Mouse (Mus musculus): ENCODE data around the gene Zfp787. TPM values are rescaled to one million over a fixed set of nuclear protein-coding genes. Genes with fewer than 3 reads are reported as not detected.
A peak's percentile ranks its signal among the peaks of the same experiment; 100 is the strongest.

The Zfp787 gene
- polyA plus RNA-seq, 1 experiment from 2014 or later, result 38.1 TPM

DNA sequence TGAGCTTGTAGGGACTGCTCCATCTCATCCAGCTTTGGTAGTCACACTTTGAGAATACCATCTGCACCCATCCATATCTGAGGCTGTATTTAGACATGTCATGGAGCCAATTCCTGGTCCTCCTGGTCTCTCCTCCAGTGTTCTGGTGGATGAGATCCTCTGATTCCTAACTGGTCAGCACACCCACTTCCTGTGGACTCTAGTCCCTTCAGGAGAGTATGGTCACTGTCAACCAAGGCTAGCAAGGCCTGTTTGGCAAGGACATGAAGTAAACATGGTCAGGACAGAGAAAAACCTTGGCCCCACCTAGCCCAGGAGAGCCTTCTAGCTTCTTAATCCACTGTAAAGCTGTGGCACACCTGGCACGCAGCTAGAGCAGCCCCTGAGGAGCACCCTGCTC lies 4.5 kb downstream of the Zfp787 start:
- TF ChIP-seq CTCF (IDR thresholded peaks at IDR 0.05; ENCODE audit: low read depth), result no peak
- no peak for TF ChIP-seq EP300 (IDR thresholded peaks at IDR 0.05; ENCODE audit: low read depth)
- no peak for DNase-seq
- Histone ChIP-seq H3K4me2 (ENCODE audit: low read depth, low read length) (no peak overlapping the region), H3K4me1 (ENCODE audit: insufficient read depth) (peaks cover 75% of the 10 kb centered on the region), H3K9ac (replicated peaks) (no peak overlapping the region; the same call in 1 of the 2 replicates), H3K9me3 (ENCODE audit: low read length) (no peaks in the 10 kb centered on the region), H3K27me3 (ENCODE audit: insufficient read depth, low read length) (no peaks in the 10 kb centered on the region), H3K4me3 (ENCODE audit: low read depth, low read length) (no peak overlapping the region), H3K36me3 (replicated peaks; ENCODE audit: insufficient read depth, low read length) (no peaks in the 10 kb centered on the region), H3K27ac (ENCODE audit: low read depth) (peak overlapping the region; percentile 45)
- no peak for ATAC-seq
- WGBS (ENCODE audit: insufficient replicate concordance), result 80% methylated on average over 1 of the region's 1 CpGs

DNA sequence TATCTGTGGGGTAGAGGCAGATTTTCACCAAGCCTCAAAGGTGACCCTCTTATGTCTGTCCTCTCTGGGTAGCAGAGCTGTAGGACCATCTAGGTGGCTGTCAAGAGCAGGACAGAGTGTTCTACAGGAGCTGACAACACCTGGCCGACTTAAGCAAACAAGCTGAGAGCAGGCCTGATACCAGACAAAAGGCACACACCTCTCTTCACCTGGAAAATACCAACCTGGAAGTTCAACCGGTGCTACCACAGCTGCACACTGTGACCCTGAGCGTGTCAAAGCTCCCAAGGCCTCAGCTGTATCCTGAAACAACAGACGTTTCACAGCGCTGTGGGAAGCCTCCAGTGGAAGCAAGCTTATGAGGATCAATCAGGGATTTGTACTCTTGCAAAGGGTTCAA lies 8.1 kb downstream of the Zfp787 start:
- H3K4me2 ChIP-seq (ENCODE audit: low read depth, low read length), result peak overlapping the region; percentile 23; the same call in 1 of the 2 replicates
- H3K27me3 ChIP-seq (ENCODE audit: insufficient read depth, low read length), result no peaks in the 10 kb centered on the region
- WGBS (ENCODE audit: insufficient replicate concordance), result 40% methylated on average over 5 of the region's 5 CpGs
- DNase-seq (no peak), ATAC-seq (0 out of 2 replicates have a peak, but pooled peaks have one; percentile 12)
- H3K36me3 ChIP-seq (replicated peaks; ENCODE audit: insufficient read depth, low read length), result no peaks in the 10 kb centered on the region
- H3K9ac ChIP-seq (replicated peaks), result 0 out of 2 replicates have a peak overlapping the region, but pooled peaks have one; percentile 5
- no peaks in the 10 kb centered on the region for H3K9me3 ChIP-seq (ENCODE audit: low read length)
- peak overlapping the region; percentile 78 for H3K27ac ChIP-seq (ENCODE audit: low read depth)
- H3K4me3 ChIP-seq (ENCODE audit: low read depth, low read length), result no peak overlapping the region
- H3K4me1 ChIP-seq (ENCODE audit: insufficient read depth), result peaks cover 78% of the 10 kb centered on the region
- no peak for TF ChIP-seq EP300 (IDR thresholded peaks at IDR 0.05; ENCODE audit: low read depth)
- no peak for TF ChIP-seq CTCF (IDR thresholded peaks at IDR 0.05; ENCODE audit: low read depth)

GRCm38 (mm10) chr7:6146982-6147325 lies 8.8 kb downstream of the Zfp787 start:
- TF ChIP-seq CTCF (IDR thresholded peaks at IDR 0.05; ENCODE audit: low read depth) (no peak), EP300 (IDR thresholded peaks at IDR 0.05; ENCODE audit: low read depth) (no peak)
- no peak for DNase-seq
- no peaks in the 10 kb centered on the region for H3K27me3 ChIP-seq (ENCODE audit: insufficient read depth, low read length)
- H3K9me3 ChIP-seq (ENCODE audit: low read length), result no peaks in the 10 kb centered on the region
- H3K4me2 ChIP-seq (ENCODE audit: low read depth, low read length), result peak overlapping the region; percentile 11; the same call in 1 of the 2 replicates
- peak; percentile 22; the same call in 1 of the 2 replicates for ATAC-seq
- peaks cover 2% of the 10 kb centered on the region; the same call in 1 of the 2 replicates for H3K36me3 ChIP-seq (replicated peaks; ENCODE audit: insufficient read depth, low read length)
- H3K4me1 ChIP-seq (ENCODE audit: insufficient read depth), result peaks cover 73% of the 10 kb centered on the region
- WGBS (ENCODE audit: insufficient replicate concordance), result 45% methylated on average over 2 of the region's 2 CpGs
- H3K27ac ChIP-seq (ENCODE audit: low read depth), result peak overlapping the region; percentile 78
- H3K4me3 ChIP-seq (ENCODE audit: low read depth, low read length), result no peak overlapping the region
- no peak overlapping the region for H3K9ac ChIP-seq (replicated peaks)

DNA sequence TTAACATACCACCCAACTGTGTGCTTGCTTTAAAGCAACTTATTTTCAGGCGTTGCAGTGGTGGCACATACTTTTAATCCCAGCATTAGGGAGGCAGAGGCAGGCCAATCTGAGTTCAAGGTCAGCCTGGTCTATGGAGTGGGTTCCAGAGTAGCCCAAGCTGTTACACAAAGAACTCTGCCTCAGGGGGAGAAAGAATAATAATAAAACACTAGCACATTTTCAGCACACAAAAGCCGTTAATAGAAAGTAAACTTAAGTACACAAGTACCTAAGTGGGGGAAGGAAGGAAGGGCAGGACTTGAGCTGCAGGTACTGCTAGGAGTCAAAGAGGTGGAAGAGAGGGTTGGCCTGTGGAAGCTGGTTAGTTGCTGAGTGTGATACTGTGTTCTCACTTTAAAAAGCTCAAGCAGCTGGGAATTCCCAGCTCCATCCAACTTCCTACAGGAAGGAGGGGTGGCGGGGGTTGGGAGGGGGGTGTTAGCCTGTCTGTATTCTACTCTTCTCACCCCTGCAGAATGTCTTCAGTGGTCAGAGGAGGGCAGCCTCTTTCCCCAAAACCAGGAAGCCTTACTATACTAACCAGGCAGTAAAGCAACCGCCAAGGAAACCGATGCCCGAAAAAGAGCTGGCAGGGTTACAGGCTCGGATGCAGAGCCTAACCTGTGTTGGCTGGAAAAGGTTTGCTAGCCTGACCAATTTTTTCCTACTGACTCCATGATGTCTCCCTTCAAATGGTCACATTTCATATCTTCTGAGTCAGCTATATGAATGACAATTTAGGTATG lies 9.4 kb downstream of the Zfp787 start:
- H3K4me2 ChIP-seq (ENCODE audit: low read depth, low read length), result peak overlapping the region; percentile 11; the same call in 1 of the 2 replicates
- peak overlapping the region; percentile 78 for H3K27ac ChIP-seq (ENCODE audit: low read depth)
- TF ChIP-seq CTCF (IDR thresholded peaks at IDR 0.05; ENCODE audit: low read depth) (no peak), EP300 (IDR thresholded peaks at IDR 0.05; ENCODE audit: low read depth) (no peak)
- peaks cover 6% of the 10 kb centered on the region; the same call in 1 of the 2 replicates for H3K36me3 ChIP-seq (replicated peaks; ENCODE audit: insufficient read depth, low read length)
- H3K9ac ChIP-seq (replicated peaks), result no peak overlapping the region
- H3K4me1 ChIP-seq (ENCODE audit: insufficient read depth), result peaks cover 67% of the 10 kb centered on the region
- no peak overlapping the region for H3K4me3 ChIP-seq (ENCODE audit: low read depth, low read length)
- 63% methylated on average over 7 of the region's 7 CpGs for WGBS (ENCODE audit: insufficient replicate concordance)
- H3K9me3 ChIP-seq (ENCODE audit: low read length), result no peaks in the 10 kb centered on the region
- ATAC-seq, result no peak
- H3K27me3 ChIP-seq (ENCODE audit: insufficient read depth, low read length), result no peaks in the 10 kb centered on the region
- no peak for DNase-seq

- H3K9me3 ChIP-seq (ENCODE audit: low read length), result no peaks in the 10 kb centered on the region
- peaks cover 6% of the 10 kb centered on the region; the same call in 1 of the 2 replicates for H3K36me3 ChIP-seq (replicated peaks; ENCODE audit: insufficient read depth, low read length)
- H3K4me2 ChIP-seq (ENCODE audit: low read depth, low read length), result peak overlapping the region; percentile 35; the same call in 1 of the 2 replicates
- no peak for DNase-seq
- ATAC-seq, result peak; percentile 63
- peak overlapping the region; percentile 78 for H3K27ac ChIP-seq (ENCODE audit: low read depth)
- peaks cover 59% of the 10 kb centered on the region for H3K4me1 ChIP-seq (ENCODE audit: insufficient read depth)
- TF ChIP-seq CTCF (IDR thresholded peaks at IDR 0.05; ENCODE audit: low read depth) (no peak), EP300 (IDR thresholded peaks at IDR 0.05; ENCODE audit: low read depth) (no peak)
- H3K9ac ChIP-seq (replicated peaks), result peak overlapping the region; percentile 26; the same call in 1 of the 2 replicates
- no peak overlapping the region for H3K4me3 ChIP-seq (ENCODE audit: low read depth, low read length)
- H3K27me3 ChIP-seq (ENCODE audit: insufficient read depth, low read length), result no peaks in the 10 kb centered on the region
- 55% methylated on average over 8 of the region's 8 CpGs for WGBS (ENCODE audit: insufficient replicate concordance)
Measured at GRCm38 (mm10) chr7:6145423-6146188, 10.2 kb downstream of the Zfp787 start.

DNA sequence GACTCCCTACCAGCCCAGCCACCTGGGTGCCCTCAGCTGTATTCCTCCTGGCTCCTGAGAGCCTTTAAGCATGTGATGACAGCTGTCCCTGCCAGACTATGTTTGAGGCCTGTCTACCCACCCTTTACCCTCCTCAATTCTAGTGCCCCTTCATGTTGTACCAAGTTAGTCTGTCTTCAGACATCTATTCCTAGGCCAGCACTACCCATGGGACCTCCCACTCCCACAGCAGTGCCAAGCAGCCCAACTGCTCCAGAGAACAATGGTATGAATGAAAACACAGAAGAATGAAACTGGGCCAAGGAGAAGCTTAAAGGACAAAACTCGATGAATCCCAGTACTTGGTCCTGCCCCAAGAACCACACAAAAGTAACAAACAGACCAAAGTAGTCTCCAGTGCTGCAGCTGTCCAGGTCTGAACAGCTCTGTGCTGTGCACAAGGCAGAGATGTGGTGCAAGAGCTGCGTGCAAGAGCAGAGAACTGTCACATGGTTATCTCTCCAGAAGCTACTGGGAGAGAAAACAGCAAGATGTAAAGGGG lies 11.7 kb downstream of the Zfp787 start:
- peaks cover 51% of the 10 kb centered on the region for H3K4me1 ChIP-seq (ENCODE audit: insufficient read depth)
- WGBS (ENCODE audit: insufficient replicate concordance), result 43% methylated on average over 2 of the region's 2 CpGs
- peak; percentile 44 for ATAC-seq

More for the DNA sequence above, 11.7 kb downstream of the Zfp787 start:
- H3K9ac ChIP-seq (replicated peaks), result peak overlapping the region; percentile 26; the same call in 1 of the 2 replicates
- H3K36me3 ChIP-seq (replicated peaks; ENCODE audit: insufficient read depth, low read length), result peaks cover 8% of the 10 kb centered on the region
- H3K27me3 ChIP-seq (ENCODE audit: insufficient read depth, low read length), result no peaks in the 10 kb centered on the region
- H3K9me3 ChIP-seq (ENCODE audit: low read length), result no peaks in the 10 kb centered on the region
- DNase-seq, result no peak
- H3K4me3 ChIP-seq (ENCODE audit: low read depth, low read length), result no peak overlapping the region
- H3K4me2 ChIP-seq (ENCODE audit: low read depth, low read length), result no peak overlapping the region
- TF ChIP-seq EP300 (IDR thresholded peaks at IDR 0.05; ENCODE audit: low read depth) (no peak), CTCF (IDR thresholded peaks at IDR 0.05; ENCODE audit: low read depth) (no peak)
- peak overlapping the region; percentile 78; the same call in 1 of the 2 replicates for H3K27ac ChIP-seq (ENCODE audit: low read depth)

Data from liver, postnatal 0 days (tissue).